Mouse (Mus musculus) limb, embryonic 14.5 days (tissue): ENCODE measurements around the gene Gale. TPM values are rescaled to one million over a fixed set of nuclear protein-coding genes. Genes with fewer than 3 reads are reported as not detected.

ENCODE experiments used
- ATAC-seq: fragments of 200-750 bp; cut with Nextera tagmentation; 2 replicates; pipeline ENCODE4 v1.8.0; 2017; ENCODE audit warnings: low read depth, moderate number of reproducible peaks, moderate TSS enrichment; ENCODE audit not compliant: low FRiP score
- DNase-seq: peaks from one replicate; pipeline ENCODE4 v3.0.0-alpha.2; 2015; ENCODE audit warnings: low spot score
- H3K27ac ChIP-seq: fragments of 300-500 bp; sonication (generic); replicated peaks from 2 replicates; pipeline ENCODE4 v1.5.1; 2014; ENCODE audit warnings: low read depth, mild to moderate bottlenecking, low read length, moderate library complexity, mixed read lengths
- H3K27me3 ChIP-seq: fragments of 300-500 bp; sonication (generic); 2 replicates; pipeline ENCODE4 v1.6.1; 2014; ENCODE audit warnings: low read length, mixed read lengths; ENCODE audit not compliant: control insufficient read depth, insufficient read depth
- H3K36me3 ChIP-seq: fragments of 300-500 bp; sonication (generic); 2 replicates; pipeline ENCODE4 v1.6.1; 2014; ENCODE audit warnings: mild to moderate bottlenecking, low read length, moderate library complexity, mixed read lengths; ENCODE audit not compliant: control insufficient read depth, insufficient read depth
- H3K4me1 ChIP-seq: fragments of 300-500 bp; sonication (generic); 2 replicates; pipeline ENCODE4 v1.6.1; 2014; ENCODE audit warnings: antibody characterized with exemption, low read length, mixed read lengths; ENCODE audit not compliant: control insufficient read depth, insufficient read depth
- H3K4me2 ChIP-seq: fragments of 300-500 bp; sonication (generic); replicated peaks from 2 replicates; pipeline ENCODE4 v1.6.1; 2014; ENCODE audit warnings: low read depth, mild to moderate bottlenecking, low read length, moderate library complexity; ENCODE audit not compliant: severe bottlenecking
- H3K4me3 ChIP-seq: fragments of 300-500 bp; sonication (generic); replicated peaks from 2 replicates; pipeline ENCODE4 v1.5.1; 2014; ENCODE audit warnings: low read length
- H3K9ac ChIP-seq: fragments of 300-500 bp; sonication (generic); 2 replicates; pipeline ENCODE4 v1.6.1; 2014; ENCODE audit warnings: mild to moderate bottlenecking, low read depth, low read length, moderate library complexity; ENCODE audit not compliant: severe bottlenecking
- H3K9me3 ChIP-seq: fragments of 300-500 bp; sonication (generic); 2 replicates; pipeline ENCODE4 v1.6.1; 2016; ENCODE audit warnings: low read length; ENCODE audit not compliant: control insufficient read depth
- POLR2A ChIP-seq: fragments of 200-500 bp; IDR thresholded peaks from 2 replicates; pipeline ENCODE4 v1.8.0; 2012; ENCODE audit warnings: inconsistent platforms, mild to moderate bottlenecking, moderate library complexity, borderline replicate concordance; ENCODE audit not compliant: insufficient read depth, insufficient read length; ENCODE audit errors: extremely low read depth
- WGBS: fragments of 180-500 bp; shearing (Covaris S2); extraction: QIAGEN DNeasy Blood & Tissue Kit; methylation state at CpG from one replicate; pipeline ENCODE4 v1.1.7; 2014; 5-methylcytosine and 5-hydroxymethylcytosine counted together
- polyA plus RNA-seq, 2 experiments: library from polyadenylated mRNA; depleted of rRNA in 1 of 2; stranded (reverse) in 1 of 2; unstranded in 1 of 2; fragments of >200 nt; fragmentation: Nextera tagmentation in 1 of 2; extraction: Ambion mirVana in 1 of 2; gene quantifications; 2 replicates each; pipeline versions ENCODE4 v1.2.1 to v1.2.3; 2012 to 2014

Gene Gale
- polyA plus RNA-seq, 2 experiments, result 59.3 to 83.7 TPM

DNA sequence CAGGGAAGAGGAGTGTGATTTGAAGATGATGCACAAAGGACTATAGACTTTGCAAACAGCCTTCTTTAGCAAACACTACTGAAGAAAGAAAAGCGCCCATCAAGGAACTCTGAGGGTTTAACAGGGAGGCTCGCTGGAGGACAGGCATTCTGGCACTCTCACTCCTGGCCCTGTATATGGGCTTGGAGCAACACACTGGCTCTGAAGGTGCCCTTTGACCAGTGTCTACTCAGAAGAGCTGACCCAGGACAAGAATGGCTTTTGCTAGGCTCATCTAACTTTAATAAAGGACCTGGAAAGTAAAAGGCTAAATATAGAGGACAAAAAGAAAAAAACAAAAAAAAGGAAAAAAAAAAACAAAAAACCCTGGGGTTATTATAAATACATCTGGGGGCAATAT is 41.4 kb downstream of the Gale start:
- Histone ChIP-seq H3K9me3 (no peaks in the 10 kb centered on the region), H3K9ac (no peak overlapping the region), H3K27me3 (no peaks in the 10 kb centered on the region), H3K4me3 (no peak overlapping the region), H3K27ac (no peak overlapping the region), H3K4me2 (no peak overlapping the region), H3K36me3 (peaks cover 73% of the 10 kb centered on the region), H3K4me1 (no peaks in the 10 kb centered on the region)
- no peak for TF ChIP-seq POLR2A
- DNase-seq (no peak), ATAC-seq (no peak)
- WGBS, result 94% methylated on average over 2 of the region's 2 CpGs

- DNase-seq (no peak), ATAC-seq (no peak)
- TF ChIP-seq POLR2A, result no peak
- H3K27ac ChIP-seq, result no peak overlapping the region
- no peak overlapping the region for H3K4me2 ChIP-seq
- H3K9ac ChIP-seq, result no peak overlapping the region
- H3K27me3 ChIP-seq, result no peaks in the 10 kb centered on the region
- 93% methylated on average over 3 of the region's 3 CpGs for WGBS
- no peak overlapping the region for H3K4me3 ChIP-seq
- H3K36me3 ChIP-seq, result peaks cover 89% of the 10 kb centered on the region
- H3K4me1 ChIP-seq, result no peaks in the 10 kb centered on the region
- H3K9me3 ChIP-seq, result no peaks in the 10 kb centered on the region
These were observed 43.3 kb downstream of the Gale start for GRCm38 (mm10) chr4:136006821-136007220.

DNA sequence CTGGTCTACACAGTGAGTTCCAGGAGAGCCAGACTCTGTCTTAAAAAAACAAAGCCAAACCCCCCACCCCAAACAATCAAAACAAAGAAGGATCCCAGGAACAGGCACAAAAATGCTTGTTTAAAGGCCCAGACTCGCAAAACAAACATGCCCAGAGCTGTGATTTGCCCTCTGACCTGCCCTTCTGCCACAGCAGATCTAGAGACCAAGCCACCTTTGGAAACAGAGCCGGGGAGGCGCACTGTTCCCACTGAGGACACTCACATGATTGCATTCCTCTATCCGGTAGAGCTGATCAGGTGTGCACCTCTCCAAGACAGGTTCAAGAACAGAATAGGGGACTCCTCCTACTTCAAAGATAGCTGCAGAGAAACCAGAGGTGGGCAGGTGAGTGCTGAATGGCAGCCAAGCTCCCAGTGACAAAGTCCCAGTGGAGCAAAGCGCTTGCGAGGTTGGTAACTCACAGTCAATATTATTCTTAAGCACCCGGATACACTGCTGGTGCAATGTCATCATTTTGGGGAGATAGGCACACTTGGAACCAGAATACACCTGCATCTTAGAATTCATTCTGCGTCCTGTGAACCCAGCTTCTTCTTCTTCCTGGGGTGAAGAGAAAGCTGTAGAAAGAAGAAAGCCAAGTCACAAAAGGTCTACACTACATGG is 45.4 kb downstream of the Gale start:
- ATAC-seq, result no peak
- Histone ChIP-seq H3K36me3 (peaks cover 89% of the 10 kb centered on the region), H3K4me3 (no peak overlapping the region), H3K4me2 (no peak overlapping the region), H3K9me3 (no peaks in the 10 kb centered on the region), H3K9ac (no peak overlapping the region), H3K4me1 (no peaks in the 10 kb centered on the region), H3K27me3 (no peaks in the 10 kb centered on the region), H3K27ac (no peak overlapping the region)
- WGBS, result 97% methylated on average over 8 of the region's 8 CpGs
- DNase-seq, result no peak
- TF ChIP-seq POLR2A, result no peak

- H3K4me1 ChIP-seq, result no peaks in the 10 kb centered on the region
- no peak overlapping the region for H3K4me2 ChIP-seq
- WGBS, result 91% methylated on average over 4 of the region's 4 CpGs
- H3K36me3 ChIP-seq, result peaks cover 80% of the 10 kb centered on the region
- H3K4me3 ChIP-seq, result no peak overlapping the region
- no peaks in the 10 kb centered on the region for H3K9me3 ChIP-seq
- no peak overlapping the region for H3K9ac ChIP-seq
- no peak overlapping the region for H3K27ac ChIP-seq
- H3K27me3 ChIP-seq, result no peaks in the 10 kb centered on the region
- TF ChIP-seq POLR2A, result no peak
- ATAC-seq (no peak), DNase-seq (no peak)
These were observed 47.1 kb downstream of the Gale start for GRCm38 (mm10) chr4:136010586-136010985.

- Histone ChIP-seq H3K4me1 (peaks cover 7% of the 10 kb centered on the region; the same call in 1 of the 2 replicates), H3K27me3 (no peaks in the 10 kb centered on the region), H3K9me3 (no peaks in the 10 kb centered on the region), H3K27ac (no peak overlapping the region), H3K4me2 (no peak overlapping the region), H3K9ac (no peak overlapping the region), H3K4me3 (no peak overlapping the region), H3K36me3 (peaks cover 28% of the 10 kb centered on the region)
- TF ChIP-seq POLR2A, result no peak
- DNase-seq (no peak), ATAC-seq (no peak)
- WGBS, result 81% methylated on average over 3 of the region's 3 CpGs
These were observed 52.6 kb downstream of the Gale start for GRCm38 (mm10) chr4:136016059-136016602.

Other genes with a start within 250 kb of the Gale start
- 1.2 and 1.6 TPM in 2 replicates for gene Il22ra1, start 235.6 kb upstream of the Gale start, polyA plus RNA-seq (2012; rRNA removed)
- gene Il22ra1, start 235.6 kb upstream of the Gale start, polyA plus RNA-seq (2014; fragmentation: Nextera tagmentation; extraction: Ambion mirVana), result 0.79 and 1.2 TPM in 2 replicates
- 8.1 and 12.7 TPM in 2 replicates for gene Myom3, start 204.0 kb upstream of the Gale start, polyA plus RNA-seq (2012; rRNA removed)
- gene Myom3, start 204.0 kb upstream of the Gale start, polyA plus RNA-seq (2014; fragmentation: Nextera tagmentation; extraction: Ambion mirVana), result 2.5 and 5.0 TPM in 2 replicates
- gene Srsf10, start 108.0 kb upstream of the Gale start, polyA plus RNA-seq (2012; rRNA removed), result 139 and 145 TPM in 2 replicates
- gene Srsf10, start 108.0 kb upstream of the Gale start, polyA plus RNA-seq (2014; fragmentation: Nextera tagmentation; extraction: Ambion mirVana), result 258 and 273 TPM in 2 replicates
- 105 and 106 TPM in 2 replicates for gene Pnrc2, start 89.9 kb upstream of the Gale start, polyA plus RNA-seq (2012; rRNA removed)
- gene Pnrc2, start 89.9 kb upstream of the Gale start, polyA plus RNA-seq (2014; fragmentation: Nextera tagmentation; extraction: Ambion mirVana), result 165 and 178 TPM in 2 replicates
- 0.70 TPM in 2 replicates for gene Cnr2, start 68.3 kb upstream of the Gale start, polyA plus RNA-seq (2012; rRNA removed)
- 0.57 and 0.94 TPM in 2 replicates for gene Cnr2, start 68.3 kb upstream of the Gale start, polyA plus RNA-seq (2014; fragmentation: Nextera tagmentation; extraction: Ambion mirVana)
- gene Fuca1, start 43.0 kb upstream of the Gale start, polyA plus RNA-seq (2012; rRNA removed), result 45.6 and 50.1 TPM in 2 replicates
- gene Fuca1, start 43.0 kb upstream of the Gale start, polyA plus RNA-seq (2014; fragmentation: Nextera tagmentation; extraction: Ambion mirVana), result 80.8 and 92.8 TPM in 2 replicates
- gene Hmgcl, start 17.3 kb upstream of the Gale start, polyA plus RNA-seq (2012; rRNA removed), result 60.8 and 69.7 TPM in 2 replicates
- gene Hmgcl, start 17.3 kb upstream of the Gale start, polyA plus RNA-seq (2014; fragmentation: Nextera tagmentation; extraction: Ambion mirVana), result 93.4 and 97.6 TPM in 2 replicates
- gene Lypla2, start 8.9 kb downstream of the Gale start, polyA plus RNA-seq (2012; rRNA removed), result 106 and 133 TPM in 2 replicates
- 105 and 117 TPM in 2 replicates for gene Lypla2, start 8.9 kb downstream of the Gale start, polyA plus RNA-seq (2014; fragmentation: Nextera tagmentation; extraction: Ambion mirVana)
- 49.1 and 50.2 TPM in 2 replicates for gene Pithd1, start 23.5 kb downstream of the Gale start, polyA plus RNA-seq (2012; rRNA removed)
- gene Pithd1, start 23.5 kb downstream of the Gale start, polyA plus RNA-seq (2014; fragmentation: Nextera tagmentation; extraction: Ambion mirVana), result 52.6 and 59.9 TPM in 2 replicates
- gene Eloa, start 58.0 kb downstream of the Gale start, polyA plus RNA-seq (2012; rRNA removed), result 21.6 and 28.1 TPM in 2 replicates
- gene Eloa, start 58.0 kb downstream of the Gale start, polyA plus RNA-seq (2014; fragmentation: Nextera tagmentation; extraction: Ambion mirVana), result 50.5 and 50.8 TPM in 2 replicates
- gene Rpl11, start 89.7 kb downstream of the Gale start, polyA plus RNA-seq (2012; rRNA removed), result 1,058 and 1,343 TPM in 2 replicates
- gene Rpl11, start 89.7 kb downstream of the Gale start, polyA plus RNA-seq (2014; fragmentation: Nextera tagmentation; extraction: Ambion mirVana), result 547 and 591 TPM in 2 replicates
- 417 and 561 TPM in 2 replicates for gene Id3, start 179.8 kb downstream of the Gale start, polyA plus RNA-seq (2012; rRNA removed)
- gene Id3, start 179.8 kb downstream of the Gale start, polyA plus RNA-seq (2014; fragmentation: Nextera tagmentation; extraction: Ambion mirVana), result 500 and 565 TPM in 2 replicates
- 8.9 and 9.4 TPM in 2 replicates for gene E2f2, start 208.7 kb downstream of the Gale start, polyA plus RNA-seq (2012; rRNA removed)
- 5.9 and 6.8 TPM in 2 replicates for gene E2f2, start 208.7 kb downstream of the Gale start, polyA plus RNA-seq (2014; fragmentation: Nextera tagmentation; extraction: Ambion mirVana)
- gene Asap3, start 242.6 kb downstream of the Gale start, polyA plus RNA-seq (2012; rRNA removed), result 22.9 and 26.6 TPM in 2 replicates
- gene Asap3, start 242.6 kb downstream of the Gale start, polyA plus RNA-seq (2014; fragmentation: Nextera tagmentation; extraction: Ambion mirVana), result 12.0 and 14.6 TPM in 2 replicates